Mouse (Mus musculus): ENCODE measurements around the gene Kcnd2.
"Not testable (repeated sequence)": the region's sequence is repeated elsewhere in the genome, so short reads cannot be mapped to it uniquely, and the experiment has no call there.

The Kcnd2 gene

GRCm38 (mm10) chr6:21215491-21216191 lies at the start of gene Kcnd2:
Gene Kcnd2 (plus strand): TSS chr6:21215503.
- no peak for DNase-seq (ENCODE audit: low spot score in 2 of 2)

GRCm38 (mm10) chr6:21166611-21167010 lies 48.7 kb upstream of the Kcnd2 start:
- no peak for DNase-seq (ENCODE audit: low spot score in 2 of 2)

GRCm38 (mm10) chr6:21195341-21195740 lies 20.0 kb upstream of the Kcnd2 start:
- no peak for DNase-seq (ENCODE audit: low spot score in 2 of 2)

- no peak for DNase-seq (ENCODE audit: low spot score in 2 of 2)
Measured at GRCm38 (mm10) chr6:21213865-21214672, 1.2 kb upstream of the Kcnd2 start.

- no peak for DNase-seq (ENCODE audit: low spot score in 2 of 2)
Measured at GRCm38 (mm10) chr6:21214673-21215490, 421 bp upstream of the Kcnd2 start.

GRCm38 (mm10) chr6:21216206-21217020 lies 1.1 kb downstream of the Kcnd2 start:
- DNase-seq (ENCODE audit: low spot score in 2 of 2): no peak

- DNase-seq (ENCODE audit: low spot score in 2 of 2): no peak
Measured at GRCm38 (mm10) chr6:21217156-21217555, 1.9 kb downstream of the Kcnd2 start.

- no peak for DNase-seq (ENCODE audit: low spot score in 2 of 2)
Measured at GRCm38 (mm10) chr6:21226124-21226523, 10.8 kb downstream of the Kcnd2 start.

- DNase-seq (ENCODE audit: low spot score in 2 of 2): no peak
Measured at GRCm38 (mm10) chr6:21259031-21259430, 43.7 kb downstream of the Kcnd2 start.

GRCm38 (mm10) chr6:21267897-21268296 lies 52.6 kb downstream of the Kcnd2 start:
- DNase-seq (ENCODE audit: low spot score in 2 of 2): no peak

- no peak for DNase-seq (ENCODE audit: low spot score in 2 of 2)
Measured at GRCm38 (mm10) chr6:21277343-21277933, 62.1 kb downstream of the Kcnd2 start.

GRCm38 (mm10) chr6:21304943-21305342 lies 89.6 kb downstream of the Kcnd2 start:
- no peak for DNase-seq (ENCODE audit: low spot score in 2 of 2)

- DNase-seq (ENCODE audit: low spot score in 2 of 2): no peak
Measured at GRCm38 (mm10) chr6:21310159-21310558, 94.9 kb downstream of the Kcnd2 start.

GRCm38 (mm10) chr6:21321407-21321806 lies 106.1 kb downstream of the Kcnd2 start:
- no peak for DNase-seq (ENCODE audit: low spot score in 2 of 2)

GRCm38 (mm10) chr6:21322211-21322610 lies 106.9 kb downstream of the Kcnd2 start:
- no peak for DNase-seq (ENCODE audit: low spot score in 2 of 2)

GRCm38 (mm10) chr6:21325251-21325650 lies 109.9 kb downstream of the Kcnd2 start:
- DNase-seq (ENCODE audit: low spot score in 2 of 2): no peak

- no peak for DNase-seq (ENCODE audit: low spot score in 2 of 2)
Measured at GRCm38 (mm10) chr6:21327081-21327737, 111.9 kb downstream of the Kcnd2 start.

- not testable (repeated sequence) for DNase-seq (ENCODE audit: low spot score in 2 of 2)
Measured at GRCm38 (mm10) chr6:21385298-21385697, 170.0 kb downstream of the Kcnd2 start.

- DNase-seq (ENCODE audit: low spot score in 2 of 2): no peak
Measured at GRCm38 (mm10) chr6:21391776-21392175, 176.5 kb downstream of the Kcnd2 start.

GRCm38 (mm10) chr6:21413656-21414055 lies 198.4 kb downstream of the Kcnd2 start:
- no peak for DNase-seq (ENCODE audit: low spot score in 2 of 2)
